15 mouse cellular contexts compared by ENCODE assay signal in genomic region chr16:90885351-90885750, GRCm38 (mm10). TPM values are rescaled to one million over a fixed set of nuclear protein-coding genes. Genes with fewer than 3 reads are reported as not detected.
DNase-seq lines count a peak whose midpoint lies in the region; ATAC-seq and TF ChIP-seq lines count a peak whose summit lies in the region.
"Had no signal": no experiment of that assay in that cellular context is flagged by ENCODE, and none has a peak within 500 bp of the region (broad histone marks: within the 10 kb centered on the region; RNA-seq: fewer than 3 reads in every experiment).

No protein-coding gene starts in this region.

- no peak for TF ChIP-seq CTCF in heart, postnatal 0 days (IDR thresholded peaks at IDR 0.05; ENCODE audit: low read depth)

- H3K36me3 ChIP-seq in heart, postnatal 0 days (replicated peaks; ENCODE audit: control insufficient read depth, insufficient read depth, low read length): no peaks in the 10 kb centered on the region
- H3K36me3 ChIP-seq: hindbrain, embryonic 15.5 days; midbrain, embryonic 15.5 days; neural tube, embryonic 12.5 days had no signal

- no peaks in the 10 kb centered on the region for H3K9me3 ChIP-seq in heart, postnatal 0 days (replicated peaks; ENCODE audit: control insufficient read depth, low read length)
- H3K9me3 ChIP-seq: hindbrain, embryonic 15.5 days; midbrain, embryonic 15.5 days; neural tube, embryonic 12.5 days had no signal

- TF ChIP-seq EP300 in heart, postnatal 0 days (IDR thresholded peaks at IDR 0.05; ENCODE audit: low read depth): no peak

- H3K27me3 ChIP-seq in heart, postnatal 0 days (ENCODE audit: control insufficient read depth, insufficient read depth, low read length): no peaks in the 10 kb centered on the region
- H3K27me3 ChIP-seq: hindbrain, embryonic 15.5 days; midbrain, embryonic 15.5 days; neural tube, embryonic 12.5 days had no signal

- 0 out of 2 replicates have a peak, but pooled peaks cover 11% of the 10 kb centered on the region for H3K4me1 ChIP-seq in heart, postnatal 0 days (ENCODE audit: control insufficient read depth, insufficient read depth)
- H3K4me1 ChIP-seq: hindbrain, embryonic 15.5 days; midbrain, embryonic 15.5 days; neural tube, embryonic 12.5 days had no signal

- no peak for ATAC-seq in heart, postnatal 0 days (ENCODE audit: insufficient read depth, low read depth)
- no peak for ATAC-seq in monocyte, adult 5-6 weeks (replicated peaks; ENCODE audit: insufficient number of reproducible peaks, low FRiP score, low TSS enrichment, poor library complexity, severe bottlenecking)
- ATAC-seq: intestine, postnatal 0 days; midbrain, embryonic 15.5 days had no signal

- peak overlapping the region; percentile 56 for H3K27ac ChIP-seq in heart, postnatal 0 days (ENCODE audit: low read depth)
- H3K27ac ChIP-seq: hindbrain, embryonic 15.5 days; kidney, postnatal 0 days; midbrain, embryonic 15.5 days; neural tube, embryonic 12.5 days had no signal

- no peak overlapping the region for H3K9ac ChIP-seq in heart, postnatal 0 days (replicated peaks; ENCODE audit: low read depth, low read length)
- H3K9ac ChIP-seq: hindbrain, embryonic 15.5 days; midbrain, embryonic 15.5 days; neural tube, embryonic 12.5 days had no signal

- no peak overlapping the region for H3K4me2 ChIP-seq in heart, postnatal 0 days (ENCODE audit: low read depth, low read length)
- H3K4me2 ChIP-seq: hindbrain, embryonic 15.5 days; midbrain, embryonic 15.5 days; neural tube, embryonic 12.5 days had no signal

- peak; percentile 30 to 55 for DNase-seq in cerebellum, postnatal 10 days
- DNase-seq in cerebellum, postnatal 14 days: no peak
- no peak for DNase-seq in heart, postnatal 0 days (ENCODE audit: low spot score)
- no peak for DNase-seq in heart, adult 8-10 months (ENCODE audit: low spot score)
- peak; percentile 4 to 19 for DNase-seq in monocyte, adult 2 months (ENCODE audit: low read depth in 1 of 2, low spot score in 2 of 2)
- no peak for DNase-seq in urinary bladder, adult 2 months (ENCODE audit: low spot score)
- no peak for DNase-seq in spleen, postnatal 36 days (ENCODE audit: low spot score in 2 of 2)
- DNase-seq: cerebellum, adult 9-11 months; liver had no signal

- no peak overlapping the region for H3K4me3 ChIP-seq in heart, postnatal 0 days (ENCODE audit: low read depth, low read length)
- H3K4me3 ChIP-seq: hindbrain, embryonic 15.5 days; midbrain, embryonic 15.5 days; neural tube, embryonic 12.5 days had no signal

- 72% methylated on average over 2 of the region's 2 CpGs for WGBS in heart, postnatal 0 days

RNA-seq across cellular contexts. Expression of gene Cfap298, which starts 49.6 kb away (rescaled TPM):
- 7.1 and 22.1 TPM in 2 replicates for total RNA-seq in heart, postnatal 0 days (2014; rRNA removed; ENCODE audit: low replicate concordance)
- polyA plus RNA-seq in heart, postnatal 0 days (2015; fragmentation: Nextera tagmentation; extraction: Ambion mirVana): 39.6 and 45.4 TPM in 2 replicates
- 10 to 100 TPM; 21.5 to 32.6 (median 26.2) TPM for total RNA-seq in heart, adult 8-10 months (2022)
- total RNA-seq in monocyte, adult 5-6 weeks (2017): 10.7 to 19.1 TPM (median 18.3 TPM) in 3 replicates
- polyA plus RNA-seq in urinary bladder, adult 2 months (2012; rRNA removed): 19.8 and 21.3 TPM in 2 replicates

RNA-seq across cellular contexts. Expression of gene Eva1c, which starts 58.8 kb away (rescaled TPM):
- total RNA-seq in heart, postnatal 0 days (2014; rRNA removed; ENCODE audit: low replicate concordance): 3.2 and 11.4 TPM in 2 replicates
- 1.1 and 1.7 TPM in 2 replicates for polyA plus RNA-seq in heart, postnatal 0 days (2015; fragmentation: Nextera tagmentation; extraction: Ambion mirVana)
- total RNA-seq in heart, adult 8-10 months (2022): 1 to 10 TPM; 1.6 TPM
- total RNA-seq in monocyte, adult 5-6 weeks (2017): not detected in 3 replicates
- 12.0 and 14.6 TPM in 2 replicates for polyA plus RNA-seq in urinary bladder, adult 2 months (2012; rRNA removed)

Comparison
In these comparisons a context has a peak if more than half of its experiments do, and no peak if none do; other contexts are left out.
1. DNase-seq: peak in cerebellum, postnatal 10 days (2 of 2) and monocyte, adult 2 months (2 of 2); none in cerebellum, postnatal 14 days (0 of 2), heart, postnatal 0 days (single experiment), heart, adult 8-10 months (single experiment), urinary bladder, adult 2 months (single experiment) and spleen, postnatal 36 days (0 of 2).